Mouse (Mus musculus): ENCODE measurements around the gene S100a14. TPM values are rescaled to one million over a fixed set of nuclear protein-coding genes. Genes with fewer than 3 reads are reported as not detected.

Gene S100a14
- total and polyA plus RNA-seq, 2 experiments from 2014 or later, result 0.55 TPM; not detected in 1

DNA sequence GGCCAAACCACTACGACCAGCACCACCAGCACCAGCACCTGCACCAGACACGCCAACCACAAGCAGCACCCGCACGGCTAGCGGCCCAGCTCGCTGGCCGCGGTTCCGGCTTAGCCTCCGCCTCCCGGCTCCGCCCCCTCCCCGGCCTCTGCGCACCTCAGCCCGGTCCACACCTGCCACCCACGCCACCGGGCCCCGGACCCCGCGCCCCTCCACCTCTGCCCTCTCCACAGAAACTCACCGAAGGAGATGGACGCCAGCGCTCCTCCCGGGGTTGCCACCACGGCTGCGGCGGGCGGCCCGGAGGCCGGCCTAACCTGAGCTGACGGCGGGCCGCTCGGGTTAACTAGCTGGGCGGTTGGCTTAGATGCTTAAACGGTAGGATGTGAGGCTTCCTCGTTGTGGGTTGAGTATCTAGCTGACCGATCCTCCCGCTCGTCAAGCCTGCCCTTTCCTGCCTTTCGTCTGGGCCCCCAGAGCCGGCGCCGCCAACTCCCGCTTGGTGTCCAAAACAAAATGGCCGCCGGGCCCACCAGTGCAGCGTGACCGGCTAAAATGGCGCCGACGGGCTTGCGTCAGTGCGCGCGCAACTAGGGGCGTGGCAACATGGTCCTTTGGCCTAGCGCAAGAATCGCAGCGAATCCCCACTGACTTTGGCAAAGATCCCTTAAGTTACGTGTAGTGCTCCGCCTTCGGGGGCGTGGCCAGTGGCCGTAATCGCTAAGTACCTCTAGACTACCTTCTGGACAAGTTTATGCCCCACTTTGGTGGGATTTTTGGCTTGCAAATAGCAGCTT, 17.5 kb upstream of the S100a14 start, which contains the start of gene Chtop:
Gene Chtop, minus strand, starts transcription at position 549 of the 797 bp plus-strand sequence.
- DNase-seq (ENCODE audit: low spot score) (peak; percentile 99), ATAC-seq (ENCODE audit: low FRiP score) (peak; percentile 94)
- H3K27me3 ChIP-seq (ENCODE audit: insufficient read depth, low read length), result peaks cover 12% of the 10 kb centered on the region
- H3K4me2 ChIP-seq (ENCODE audit: low read depth, low read length, poor library complexity, severe bottlenecking), result peak within 1 kb of the TSS; percentile 64
- H3K4me3 ChIP-seq (ENCODE audit: low read depth, low read length), result peak within 1 kb of the TSS; percentile 92
- peak within 1 kb of the TSS; percentile 99 for H3K9ac ChIP-seq (replicated peaks; ENCODE audit: low read length, poor library complexity, severe bottlenecking)
- H3K4me1 ChIP-seq (ENCODE audit: insufficient read depth, low read length), result peaks cover 10% of the 10 kb centered on the region; the same call in 1 of the 2 replicates
- no peaks in the 10 kb centered on the region for H3K9me3 ChIP-seq (ENCODE audit: low read length)
- peak within 1 kb of the TSS; percentile 96 for H3K27ac ChIP-seq (ENCODE audit: low read depth, low read length)
- TF ChIP-seq CTCF (IDR thresholded peaks at IDR 0.05), result no peak
- WGBS, result under 1% methylated on average over 64 of the region's 66 CpGs
- H3K36me3 ChIP-seq (ENCODE audit: insufficient read depth, low read length), result peaks cover 6% of the 10 kb centered on the region; the same call in 1 of the 2 replicates

DNA sequence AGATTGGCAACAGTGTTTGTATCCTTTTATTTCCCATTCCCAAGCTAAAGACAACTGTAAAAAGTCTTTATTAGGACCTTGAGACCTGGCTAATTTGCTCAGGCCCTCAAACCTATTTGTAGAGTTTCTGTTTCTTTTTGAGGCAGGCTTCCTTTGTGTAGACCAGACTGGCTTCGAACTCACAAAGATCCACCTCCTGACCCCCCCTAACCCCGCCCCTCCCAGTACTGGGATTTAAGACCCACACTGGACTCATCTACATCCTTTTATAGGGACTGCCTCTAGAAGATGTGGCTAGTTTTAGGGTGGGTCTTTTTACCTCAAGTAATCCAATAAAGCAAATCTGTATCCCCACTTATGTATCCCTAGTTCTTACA, 16.9 kb upstream of the S100a14 start:
- DNase-seq (ENCODE audit: low spot score) (no peak), ATAC-seq (ENCODE audit: low FRiP score) (peak; percentile 14; the same call in 1 of the 2 replicates)
- peaks cover 16% of the 10 kb centered on the region for H3K27me3 ChIP-seq (ENCODE audit: insufficient read depth, low read length)
- H3K9ac ChIP-seq (replicated peaks; ENCODE audit: low read length, poor library complexity, severe bottlenecking), result 0 out of 2 replicates have a peak overlapping the region, but pooled peaks have one; percentile 13
- H3K4me3 ChIP-seq (ENCODE audit: low read depth, low read length), result peak overlapping the region; percentile 92
- 22% methylated on average over 2 of the region's 2 CpGs for WGBS
- no peaks in the 10 kb centered on the region for H3K9me3 ChIP-seq (ENCODE audit: low read length)
- H3K36me3 ChIP-seq (ENCODE audit: insufficient read depth, low read length), result peaks cover 3% of the 10 kb centered on the region; the same call in 1 of the 2 replicates
- peak overlapping the region; percentile 53 for H3K4me2 ChIP-seq (ENCODE audit: low read depth, low read length, poor library complexity, severe bottlenecking)
- H3K27ac ChIP-seq (ENCODE audit: low read depth, low read length), result peak overlapping the region; percentile 96; the same call in 1 of the 2 replicates
- TF ChIP-seq CTCF (IDR thresholded peaks at IDR 0.05), result no peak
- H3K4me1 ChIP-seq (ENCODE audit: insufficient read depth, low read length), result peaks cover 10% of the 10 kb centered on the region; the same call in 1 of the 2 replicates

DNA sequence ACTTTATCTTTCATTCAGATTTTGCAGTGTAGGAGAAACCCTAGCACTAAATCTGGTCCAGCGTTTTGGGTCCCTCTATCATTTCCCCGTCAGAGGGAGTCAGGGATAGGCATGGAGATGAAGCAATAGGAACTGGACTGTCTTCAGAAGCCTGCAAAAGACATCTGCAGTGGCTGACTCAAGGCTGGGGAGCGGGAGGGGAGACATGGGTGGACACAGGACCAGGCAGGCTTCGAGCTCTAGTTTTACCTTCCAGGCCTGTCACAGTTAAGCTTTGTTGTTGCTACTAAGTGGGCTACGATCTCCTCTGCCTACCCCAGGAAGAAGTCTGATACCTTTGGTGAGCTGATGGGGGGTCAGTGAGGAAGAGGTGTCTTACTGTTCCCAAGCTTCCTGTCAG, 14.4 kb upstream of the S100a14 start:
- Histone ChIP-seq H3K4me3 (ENCODE audit: low read depth, low read length) (no peak overlapping the region), H3K36me3 (ENCODE audit: insufficient read depth, low read length) (no peaks in the 10 kb centered on the region), H3K27ac (ENCODE audit: low read depth, low read length) (no peak overlapping the region), H3K9me3 (ENCODE audit: low read length) (no peaks in the 10 kb centered on the region), H3K27me3 (ENCODE audit: insufficient read depth, low read length) (peaks cover 29% of the 10 kb centered on the region), H3K4me2 (ENCODE audit: low read depth, low read length, poor library complexity, severe bottlenecking) (no peak overlapping the region), H3K9ac (replicated peaks; ENCODE audit: low read length, poor library complexity, severe bottlenecking) (no peak overlapping the region), H3K4me1 (ENCODE audit: insufficient read depth, low read length) (peaks cover 15% of the 10 kb centered on the region; the same call in 1 of the 2 replicates)
- DNase-seq (ENCODE audit: low spot score) (no peak), ATAC-seq (ENCODE audit: low FRiP score) (no peak)
- WGBS, result 85% methylated on average over 5 of the region's 5 CpGs
- no peak for TF ChIP-seq CTCF (IDR thresholded peaks at IDR 0.05)

DNA sequence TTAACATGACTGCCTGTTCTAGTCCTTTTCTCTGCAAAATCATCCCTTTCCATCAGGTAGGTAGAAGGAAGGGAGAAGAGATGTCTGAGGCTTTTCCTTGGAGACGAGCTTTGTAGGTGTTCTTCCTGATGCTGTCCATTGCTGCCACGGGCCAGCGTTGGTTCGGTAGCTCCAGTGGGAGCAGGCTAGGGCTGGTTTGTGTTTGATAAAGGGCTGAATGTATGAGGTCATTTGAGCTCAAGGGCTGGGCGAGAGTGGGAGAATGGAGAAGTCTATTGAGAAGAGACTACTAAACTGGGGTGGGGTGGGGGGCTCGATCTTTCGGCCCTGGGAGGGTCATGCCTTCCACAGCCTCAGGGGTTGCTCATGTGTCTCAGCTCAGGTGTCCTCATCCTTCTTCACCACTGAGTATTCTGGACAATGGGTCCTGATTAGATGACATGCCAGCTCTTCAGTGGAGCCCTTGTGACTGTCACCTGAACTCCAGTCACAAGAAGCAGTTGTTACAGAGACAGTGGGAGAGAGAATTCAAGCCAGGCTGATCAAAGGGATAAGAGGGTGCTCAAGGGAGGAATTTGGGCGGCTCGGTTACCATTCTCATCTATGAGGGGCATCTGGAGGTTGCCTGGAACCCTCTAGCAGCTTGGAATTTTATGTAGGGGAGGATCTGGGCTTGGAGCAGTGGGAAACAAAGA, 13.6 kb upstream of the S100a14 start:
- Histone ChIP-seq H3K9ac (replicated peaks; ENCODE audit: low read length, poor library complexity, severe bottlenecking) (no peak overlapping the region), H3K4me3 (ENCODE audit: low read depth, low read length) (no peak overlapping the region), H3K4me2 (ENCODE audit: low read depth, low read length, poor library complexity, severe bottlenecking) (no peak overlapping the region), H3K36me3 (ENCODE audit: insufficient read depth, low read length) (no peaks in the 10 kb centered on the region), H3K9me3 (ENCODE audit: low read length) (no peaks in the 10 kb centered on the region), H3K27me3 (ENCODE audit: insufficient read depth, low read length) (peaks cover 29% of the 10 kb centered on the region), H3K4me1 (ENCODE audit: insufficient read depth, low read length) (peaks cover 9% of the 10 kb centered on the region; the same call in 1 of the 2 replicates), H3K27ac (ENCODE audit: low read depth, low read length) (no peak overlapping the region)
- ATAC-seq (ENCODE audit: low FRiP score), result no peak
- WGBS, result 79% methylated on average over 9 of the region's 9 CpGs
- no peak for DNase-seq (ENCODE audit: low spot score)
- TF ChIP-seq CTCF (IDR thresholded peaks at IDR 0.05), result no peak

DNA sequence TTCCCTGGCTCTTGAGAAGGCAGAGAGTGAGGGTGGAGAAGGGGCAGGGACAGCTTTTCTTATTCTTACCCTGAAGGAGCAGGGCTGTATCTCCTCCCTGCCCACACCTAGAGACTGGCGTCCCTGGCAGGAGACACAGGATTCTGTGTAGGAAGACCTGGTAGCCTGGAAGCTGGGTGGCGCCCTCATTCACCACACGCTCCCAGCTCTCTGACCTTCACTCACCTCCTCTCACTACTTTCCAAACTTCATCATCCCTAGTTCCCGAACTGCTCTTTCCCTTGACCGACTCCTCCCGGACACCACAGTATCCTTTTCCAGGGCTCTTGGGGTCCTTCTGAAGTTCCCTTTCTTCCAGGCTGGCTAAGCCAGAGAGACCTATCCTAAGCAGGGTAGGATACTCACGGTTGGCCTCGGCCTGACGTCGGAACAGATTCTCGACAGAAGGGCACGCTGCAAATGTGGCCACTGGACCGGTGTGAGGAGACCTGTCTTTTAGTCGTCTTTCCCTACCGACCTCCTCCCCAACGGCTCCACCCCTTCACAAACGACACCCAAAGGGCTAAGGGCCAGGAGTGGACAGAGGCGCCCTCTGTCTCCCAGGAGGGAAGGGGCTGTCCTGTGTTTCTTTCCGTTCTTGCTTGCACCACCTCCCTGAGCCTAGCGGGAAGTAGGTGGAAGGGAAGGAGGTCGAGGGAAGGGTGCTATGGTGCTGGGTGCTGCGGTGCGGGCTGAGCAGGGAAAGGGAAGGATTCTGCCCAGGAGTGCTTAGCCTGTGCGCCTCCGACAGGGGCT, 12.7 kb upstream of the S100a14 start, which contains the start of the genes S100a1 and S100a13:
Gene S100a1, minus strand, starts transcription at position 597 of the 795 bp plus-strand sequence.
Gene S100a13, plus strand, starts transcription at position 640 of the 795 bp plus-strand sequence.
- peak within 1 kb of the TSS; percentile 35 for H3K4me3 ChIP-seq (ENCODE audit: low read depth, low read length)
- DNase-seq (ENCODE audit: low spot score), result peak; percentile 46
- H3K27ac ChIP-seq (ENCODE audit: low read depth, low read length), result no peak within 1 kb of the TSS
- H3K4me1 ChIP-seq (ENCODE audit: insufficient read depth, low read length), result peaks cover 8% of the 10 kb centered on the region; the same call in 1 of the 2 replicates
- peaks cover 29% of the 10 kb centered on the region for H3K27me3 ChIP-seq (ENCODE audit: insufficient read depth, low read length)
- 6% methylated on average over 25 of the region's 25 CpGs for WGBS
- H3K4me2 ChIP-seq (ENCODE audit: low read depth, low read length, poor library complexity, severe bottlenecking), result peak within 1 kb of the TSS; percentile 61
- peak within 1 kb of the TSS; percentile 24; the same call in 1 of the 2 replicates for H3K9ac ChIP-seq (replicated peaks; ENCODE audit: low read length, poor library complexity, severe bottlenecking)
- no peak for ATAC-seq (ENCODE audit: low FRiP score)
- H3K9me3 ChIP-seq (ENCODE audit: low read length), result no peaks in the 10 kb centered on the region
- H3K36me3 ChIP-seq (ENCODE audit: insufficient read depth, low read length), result no peaks in the 10 kb centered on the region
- TF ChIP-seq CTCF (IDR thresholded peaks at IDR 0.05), result peak; percentile 43
